Mouse (Mus musculus): Measurements from ENCODE around the gene Kcnma1.

Gene Kcnma1

GRCm38 (mm10) chr14:23602054-23602453, 412.2 kb downstream of the Kcnma1 start:
- no peak for DNase-seq (ENCODE audit: low read depth)

- DNase-seq (ENCODE audit: low read depth) = no peak
Observed at GRCm38 (mm10) chr14:23594629-23595028, 419.7 kb downstream of the Kcnma1 start.

- DNase-seq (ENCODE audit: low read depth) = no peak
Observed at GRCm38 (mm10) chr14:23592826-23593447, 421.4 kb downstream of the Kcnma1 start.

GRCm38 (mm10) chr14:23589744-23590481, 424.4 kb downstream of the Kcnma1 start:
- no peak for DNase-seq (ENCODE audit: low read depth)

- DNase-seq (ENCODE audit: low read depth) = no peak
Observed at GRCm38 (mm10) chr14:23587451-23587850, 426.8 kb downstream of the Kcnma1 start.

- DNase-seq (ENCODE audit: low read depth) = peak; percentile 48
Observed at GRCm38 (mm10) chr14:23583235-23583634, 431.1 kb downstream of the Kcnma1 start.

- DNase-seq (ENCODE audit: low read depth) = no peak
Observed at GRCm38 (mm10) chr14:23581282-23581681, 433.0 kb downstream of the Kcnma1 start.

- no peak for DNase-seq (ENCODE audit: low read depth)
Observed at GRCm38 (mm10) chr14:23575951-23576350, 438.3 kb downstream of the Kcnma1 start.

- no peak for DNase-seq (ENCODE audit: low read depth)
Observed at GRCm38 (mm10) chr14:23574136-23574535, 440.2 kb downstream of the Kcnma1 start.

- peak; percentile 76 for DNase-seq (ENCODE audit: low read depth)
Observed at GRCm38 (mm10) chr14:23573385-23573784, 440.9 kb downstream of the Kcnma1 start.

GRCm38 (mm10) chr14:23572778-23573177, 441.5 kb downstream of the Kcnma1 start:
- DNase-seq (ENCODE audit: low read depth) = peak; percentile 15

GRCm38 (mm10) chr14:23570251-23570650, 444.0 kb downstream of the Kcnma1 start:
- DNase-seq (ENCODE audit: low read depth) = no peak

GRCm38 (mm10) chr14:23565931-23566330, 448.4 kb downstream of the Kcnma1 start:
- no peak for DNase-seq (ENCODE audit: low read depth)

- DNase-seq (ENCODE audit: low read depth) = no peak
Observed at GRCm38 (mm10) chr14:23564474-23564873, 449.8 kb downstream of the Kcnma1 start.

- DNase-seq (ENCODE audit: low read depth) = no peak
Observed at GRCm38 (mm10) chr14:23563180-23563579, 451.1 kb downstream of the Kcnma1 start.

GRCm38 (mm10) chr14:23555647-23556046, 458.6 kb downstream of the Kcnma1 start:
- no peak for DNase-seq (ENCODE audit: low read depth)

GRCm38 (mm10) chr14:23552252-23552974, 461.9 kb downstream of the Kcnma1 start:
- DNase-seq (ENCODE audit: low read depth) = no peak

- no peak for DNase-seq (ENCODE audit: low read depth)
Observed at GRCm38 (mm10) chr14:23550467-23550866, 463.8 kb downstream of the Kcnma1 start.

GRCm38 (mm10) chr14:23542131-23542530, 472.2 kb downstream of the Kcnma1 start:
- DNase-seq (ENCODE audit: low read depth) = no peak

- DNase-seq (ENCODE audit: low read depth) = no peak
Observed at GRCm38 (mm10) chr14:23539621-23540020, 474.7 kb downstream of the Kcnma1 start.

- no peak for DNase-seq (ENCODE audit: low read depth)
Observed at GRCm38 (mm10) chr14:23533346-23533745, 480.9 kb downstream of the Kcnma1 start.

GRCm38 (mm10) chr14:23531735-23532525, 482.4 kb downstream of the Kcnma1 start:
- no peak for DNase-seq (ENCODE audit: low read depth)
